Mouse (Mus musculus) common myeloid progenitor, adult 5-6 weeks (primary cell): ENCODE measurements around the gene Cdc42ep4. TPM values are rescaled to one million over a fixed set of nuclear protein-coding genes. Genes with fewer than 3 reads are reported as not detected.
A peak's percentile ranks its signal among the peaks of the same experiment; 100 is the strongest.

Experiments used
- ATAC-seq: replicated peaks from 2 replicates; pipeline ENCODE4 v1.8.0; 2016; ENCODE audit warnings: low read depth, mild to moderate bottlenecking, moderate TSS enrichment, inconsistent platforms; ENCODE audit not compliant: poor library complexity, severe bottlenecking
- total RNA-seq: library from RNA; stranded (forward); fragments of 200-1000, 187-1606 nt; gene quantifications from 2 replicates; pipeline ENCODE4 v1.2.3, GENCODE M21; 2017

Gene Cdc42ep4
- total RNA-seq, 1 experiment from 2014 or later = 12.4 TPM

GRCm38 (mm10) chr11:113691851-113692250, 59.8 kb downstream of the Cdc42ep4 start:
- ATAC-seq = no peak

GRCm38 (mm10) chr11:113691318-113691717, 60.4 kb downstream of the Cdc42ep4 start:
- no peak for ATAC-seq

GRCm38 (mm10) chr11:113690506-113690905, 61.2 kb downstream of the Cdc42ep4 start:
- ATAC-seq = no peak

- ATAC-seq = no peak
Measured at GRCm38 (mm10) chr11:113687031-113687430, 64.7 kb downstream of the Cdc42ep4 start.

- ATAC-seq = no peak
Measured at GRCm38 (mm10) chr11:113684707-113685426, 66.8 kb downstream of the Cdc42ep4 start.

- ATAC-seq = peak; percentile 85
Measured at GRCm38 (mm10) chr11:113683957-113684706, 67.5 kb downstream of the Cdc42ep4 start, which contains the start of the genes Fam104a and D11Wsu47e. Gene Fam104a, minus strand, starts transcription at chr11:113684155. Gene D11Wsu47e, plus strand, starts transcription at chr11:113684412.

- ATAC-seq = peak; percentile 6; the same call in 1 of the 2 replicates
Measured at GRCm38 (mm10) chr11:113683627-113683956, 68.1 kb downstream of the Cdc42ep4 start.

GRCm38 (mm10) chr11:113682897-113683626, 68.6 kb downstream of the Cdc42ep4 start:
- ATAC-seq = peak; percentile 50

GRCm38 (mm10) chr11:113681979-113682378, 69.7 kb downstream of the Cdc42ep4 start:
- ATAC-seq = no peak

GRCm38 (mm10) chr11:113680954-113681353, 70.7 kb downstream of the Cdc42ep4 start:
- ATAC-seq = peak; percentile 16

GRCm38 (mm10) chr11:113678373-113678772, 73.3 kb downstream of the Cdc42ep4 start:
- no peak for ATAC-seq

- no peak for ATAC-seq
Measured at GRCm38 (mm10) chr11:113677378-113677777, 74.3 kb downstream of the Cdc42ep4 start.

Other genes with a start within 250 kb of the Cdc42ep4 start
- 3.2 and 5.6 TPM in 2 replicates for gene Sstr2, start 132.5 kb downstream of the Cdc42ep4 start, total RNA-seq
- 17.2 and 19.2 TPM in 2 replicates for gene Cog1, start 102.7 kb downstream of the Cdc42ep4 start, total RNA-seq
- 19.0 and 25.3 TPM in 2 replicates for gene Slc39a11, start 101.8 kb downstream of the Cdc42ep4 start, total RNA-seq
- gene Fam104a, start 67.7 kb downstream of the Cdc42ep4 start, total RNA-seq = 21.9 and 22.5 TPM in 2 replicates
- 10.4 and 19.1 TPM in 2 replicates for gene D11Wsu47e, start 67.5 kb downstream of the Cdc42ep4 start, total RNA-seq
- not detected in 2 replicates for gene Cpsf4l, start 41.9 kb downstream of the Cdc42ep4 start, total RNA-seq